Mouse (Mus musculus) MEL (cell line): Measurements from ENCODE around the gene Hist1h2ak. TPM values are rescaled to one million over a fixed set of nuclear protein-coding genes. Genes with fewer than 3 reads are reported as not detected.
"Not testable (repeated sequence)": the region's sequence is repeated elsewhere in the genome, so short reads cannot be mapped to it uniquely, and the experiment has no call there.

Experiments used
- DNase-seq: peaks from one replicate; pipeline ENCODE4 v3.0.0; 2011; ENCODE audit warnings: low read depth, low spot score
- H3K27ac ChIP-seq: 2 replicates; pipeline ENCODE4 v1.5.1; 2012; ENCODE audit warnings: low read depth, mild to moderate bottlenecking, control low read depth, low read length, moderate library complexity; ENCODE audit not compliant: control insufficient read depth
- H3K27me3 ChIP-seq, 2 experiments: fragments of 150-350 bp in 1 of 2; sonication (generic) in 1 of 2; 2 replicates each; pipeline ENCODE4 v1.6.1; 2012; ENCODE audit warnings: low read length in 2 of 2, mild to moderate bottlenecking in 2 of 2, improper control_type of control experiment in 1 of 2, moderate library complexity in 1 of 2; ENCODE audit not compliant: insufficient read depth in 2 of 2, control insufficient read depth in 1 of 2
- H3K36me3 ChIP-seq, 2 experiments: 2 replicates each; pipeline ENCODE4 v1.6.1; 2012 to 2014; ENCODE audit warnings: low read length in 2 of 2, improper control_type of control experiment in 1 of 2, inconsistent platforms in 1 of 2, mild to moderate bottlenecking in 1 of 2; ENCODE audit not compliant: insufficient read depth in 2 of 2, control insufficient read depth in 1 of 2
- H3K4me1 ChIP-seq, 2 experiments: fragments of 150-350 bp in 1 of 2; sonication (generic) in 1 of 2; 2 replicates each; pipeline ENCODE4 v1.6.1; 2012; ENCODE audit warnings: low read length in 2 of 2, improper control_type of control experiment in 1 of 2, mild to moderate bottlenecking in 1 of 2; ENCODE audit not compliant: insufficient read depth in 2 of 2, control insufficient read depth in 1 of 2
- H3K4me3 ChIP-seq, 2 experiments: fragments of 150-350 bp in 1 of 2; sonication (generic) in 1 of 2; 2 replicates each; pipeline ENCODE4 v1.5.1; 2012; ENCODE audit warnings: low read depth in 2 of 2, low read length in 2 of 2, mild to moderate bottlenecking in 2 of 2, moderate library complexity in 2 of 2, control low read depth in 1 of 2, improper control_type of control experiment in 1 of 2; ENCODE audit not compliant: control insufficient read depth in 1 of 2, insufficient read depth in 1 of 2
- H3K79me2 ChIP-seq: 2 replicates; pipeline ENCODE4 v1.6.1; 2012; ENCODE audit warnings: mild to moderate bottlenecking, low read length, moderate library complexity; ENCODE audit not compliant: control insufficient read depth, poor library complexity, insufficient read depth
- H3K9ac ChIP-seq: 2 replicates; pipeline ENCODE4 v1.6.1; 2012; ENCODE audit warnings: low read depth, mild to moderate bottlenecking, control low read depth, low read length, moderate library complexity; ENCODE audit not compliant: control insufficient read depth, poor library complexity, severe bottlenecking
- H3K9me3 ChIP-seq: fragments of 150-350 bp; sonication (generic); replicated peaks from 2 replicates; pipeline ENCODE4 v1.6.1; 2012; ENCODE audit warnings: mild to moderate bottlenecking, low read length, improper control_type of control experiment, moderate library complexity; ENCODE audit not compliant: insufficient read depth
- EP300 ChIP-seq, 2 experiments: IDR thresholded peaks; 2 replicates each; pipeline ENCODE4 v1.6.1; 2011; ENCODE audit warnings: improper control_type of control experiment in 2 of 2, low read length in 2 of 2, low read depth in 1 of 2, mild to moderate bottlenecking in 1 of 2
- GATA1 ChIP-seq: IDR thresholded peaks from 2 replicates; pipeline ENCODE4 v1.6.1; 2011; ENCODE audit warnings: low read depth, low read length, improper control_type of control experiment
- MAX ChIP-seq: IDR thresholded peaks from 2 replicates; pipeline ENCODE4 v1.6.1; 2011; ENCODE audit warnings: low read length, improper control_type of control experiment
- MEF2A ChIP-seq: IDR thresholded peaks from 2 replicates; pipeline ENCODE4 v1.6.1; 2014; ENCODE audit warnings: low read depth, mild to moderate bottlenecking, inconsistent platforms, low read length, improper control_type of control experiment; ENCODE audit not compliant: poor library complexity, insufficient replicate concordance, severe bottlenecking; ENCODE audit errors: extremely low read depth
- POLR2A ChIP-seq, 2 experiments: IDR thresholded peaks; 2 replicates each; pipeline ENCODE4 v1.6.1; 2011 to 2012; ENCODE audit warnings: low read length in 2 of 2, mild to moderate bottlenecking in 2 of 2, control low read depth in 1 of 2, improper control_type of control experiment in 1 of 2, low read depth in 1 of 2, moderate library complexity in 1 of 2; ENCODE audit not compliant: control insufficient read depth in 1 of 2, insufficient read depth in 1 of 2, poor library complexity in 1 of 2
- POLR2AphosphoS5 ChIP-seq: IDR thresholded peaks from 2 replicates; pipeline ENCODE4 v1.6.1; 2012; ENCODE audit warnings: low read depth, borderline replicate concordance, mild to moderate bottlenecking, inconsistent platforms, low read length, moderate library complexity, mixed read lengths
- RCOR1 ChIP-seq: IDR thresholded peaks from 2 replicates; pipeline ENCODE4 v1.6.1; 2012; ENCODE audit warnings: low read depth, mild to moderate bottlenecking, inconsistent platforms, low read length, improper control_type of control experiment
- TAL1 ChIP-seq: IDR thresholded peaks from 2 replicates; pipeline ENCODE4 v1.6.1; 2012; ENCODE audit warnings: mild to moderate bottlenecking, inconsistent platforms, low read length, moderate library complexity, mixed read lengths
- TBP ChIP-seq: IDR thresholded peaks from 2 replicates; pipeline ENCODE4 v1.8.0; 2011; ENCODE audit warnings: low read depth, low read length, improper control_type of control experiment
- polyA plus RNA-seq, 2 experiments: library from polyadenylated mRNA; stranded (reverse) in 1 of 2; unstranded in 1 of 2; fragments of >175 nt in 1 of 2; fragments of >200 nt in 1 of 2; gene quantifications; 2 replicates each; pipeline versions ENCODE4 v1.2.1 to v1.2.4; 2012; ENCODE audit warnings: low replicate concordance in 2 of 2, low read depth in 1 of 2; ENCODE audit not compliant: insufficient read length in 2 of 2, insufficient read depth in 1 of 2, missing spikeins in 1 of 2
- total RNA-seq: library from RNA; depleted of rRNA; stranded (reverse); fragments of 300-350 nt; gene quantifications from 2 replicates; pipeline ENCODE4 v1.2.3, GENCODE M21; 2012

The Hist1h2ak gene
- total and polyA plus RNA-seq, 3 experiments = 10.6 to 1,127 TPM; not detected in 1

DNA sequence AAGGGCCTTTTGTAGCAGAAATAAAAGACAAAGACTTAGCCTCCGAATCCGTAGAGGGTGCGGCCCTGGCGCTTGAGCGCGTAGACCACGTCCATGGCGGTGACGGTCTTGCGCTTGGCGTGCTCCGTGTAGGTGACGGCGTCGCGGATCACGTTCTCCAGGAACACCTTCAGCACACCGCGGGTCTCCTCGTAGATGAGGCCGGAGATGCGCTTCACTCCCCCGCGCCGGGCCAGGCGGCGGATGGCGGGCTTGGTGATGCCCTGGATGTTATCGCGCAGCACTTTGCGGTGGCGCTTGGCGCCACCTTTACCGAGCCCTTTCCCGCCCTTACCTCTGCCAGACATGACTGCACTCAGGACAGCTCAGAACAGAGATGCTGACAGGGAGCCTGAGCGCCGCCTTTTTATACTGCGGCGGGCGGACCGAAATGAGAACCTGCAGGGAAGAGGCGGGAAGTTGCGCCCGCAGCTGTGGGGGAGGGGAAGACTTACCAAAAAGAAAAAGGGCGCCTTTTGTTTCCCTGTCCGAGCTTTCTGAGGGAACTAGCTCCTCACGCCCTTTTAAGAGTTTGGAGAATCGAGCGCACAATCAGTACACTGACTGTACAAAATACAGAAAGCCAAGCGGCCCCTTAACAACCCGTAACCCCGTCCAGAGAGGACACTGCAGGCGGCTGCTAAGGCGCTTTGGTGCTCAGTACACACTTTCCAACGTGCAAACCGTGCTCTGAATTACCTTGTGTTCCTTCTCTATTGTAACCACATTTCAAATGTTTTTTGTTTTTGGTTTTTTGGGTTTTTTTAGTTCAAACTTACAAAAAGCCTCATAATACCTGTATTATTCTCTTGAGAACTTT lies 3.2 kb downstream of the Hist1h2ak start, which contains the start of gene Hist1h4k:
Gene Hist1h4k (minus strand): TSS at position 347 of the 859 bp plus-strand sequence.
- H3K27me3 ChIP-seq, H3K79me2 ChIP-seq, H3K9me3 ChIP-seq: not testable (repeated sequence)
- Histone ChIP-seq H3K36me3 (peaks cover 0 to 30% of the 10 kb centered on the region in 2 experiments; a peak in 2 of 4 replicates), H3K4me3 (peak within 1 kb of the TSS; percentile 6 to 59), H3K9ac (peak within 1 kb of the TSS; percentile 80), H3K27ac (peak within 1 kb of the TSS; percentile 98), H3K4me1 (peaks cover 2 to 21% of the 10 kb centered on the region in 2 experiments; a peak in 3 of 4 replicates)
- TF ChIP-seq TBP = peak; percentile 98
- peak; percentile 96 to 97 for TF ChIP-seq POLR2A (IDR thresholded peaks at IDR 0.05; ENCODE audit: control insufficient read depth in 1 of 2, insufficient read depth in 1 of 2, low read depth in 1 of 2, low read length in 2 of 2, poor library complexity in 1 of 2)
- peak; percentile 91; the same call in 1 of the 2 replicates for TF ChIP-seq POLR2AphosphoS5
- DNase-seq = peak; percentile 94

- H3K9ac ChIP-seq = peak overlapping the region; percentile 77
- no peaks in the 10 kb centered on the region; the same call in 1 of the 2 replicates for H3K79me2 ChIP-seq
- peak overlapping the region; percentile 88 for H3K27ac ChIP-seq
- H3K4me1 ChIP-seq = peaks cover 6 to 20% of the 10 kb centered on the region in 2 experiments; a peak in 3 of 4 replicates
- H3K36me3 ChIP-seq = peaks cover 0 to 29% of the 10 kb centered on the region in 2 experiments; a peak in 2 of 4 replicates
- peak; percentile 84 for DNase-seq
- no peaks in the 10 kb centered on the region for H3K27me3 ChIP-seq
- peak overlapping the region; percentile 3 to 59 for H3K4me3 ChIP-seq
- no peaks in the 10 kb centered on the region for H3K9me3 ChIP-seq
- no peak for TF ChIP-seq RCOR1
- TF ChIP-seq POLR2A (IDR thresholded peaks at IDR 0.05; ENCODE audit: control insufficient read depth in 1 of 2, insufficient read depth in 1 of 2, low read depth in 1 of 2, low read length in 2 of 2, poor library complexity in 1 of 2) = peak; percentile 52 to 88; a peak in 3 of 4 replicates
Observed at GRCm38 (mm10) chr13:21749387-21750158, 4.1 kb downstream of the Hist1h2ak start.

DNA sequence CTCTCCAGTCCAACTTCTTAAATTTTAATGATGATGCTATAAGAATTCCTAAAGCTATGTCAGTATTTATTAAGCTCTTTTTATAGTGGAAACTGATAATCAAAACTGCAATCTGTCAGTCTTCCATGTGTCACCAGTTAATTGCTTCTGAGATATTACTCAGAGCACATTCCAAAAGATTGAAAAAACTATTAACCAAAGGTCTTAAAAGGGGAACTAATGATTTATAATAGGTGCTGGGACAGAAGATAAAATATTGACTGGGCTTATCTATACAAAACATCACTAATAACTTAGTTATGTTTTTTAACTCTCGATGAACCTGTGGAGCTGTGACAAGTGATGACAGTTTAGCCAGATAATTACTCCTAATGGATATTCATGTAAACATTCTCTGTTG lies 8.6 kb downstream of the Hist1h2ak start:
- Histone ChIP-seq H3K27ac (no peak overlapping the region), H3K36me3 (peaks cover 0 to 26% of the 10 kb centered on the region in 2 experiments; a peak in 2 of 4 replicates), H3K9ac (no peak overlapping the region), H3K4me1 (peaks cover 6 to 17% of the 10 kb centered on the region in 2 experiments; a peak in 3 of 4 replicates), H3K79me2 (no peaks in the 10 kb centered on the region; the same call in 1 of the 2 replicates), H3K27me3 (no peaks in the 10 kb centered on the region), H3K9me3 (no peaks in the 10 kb centered on the region), H3K4me3 (no peak overlapping the region)
- DNase-seq = peak; percentile 44
- TF ChIP-seq TAL1 (peak; percentile 62), RCOR1 (no peak), GATA1 (no peak), EP300 (IDR thresholded peaks at IDR 0.05; ENCODE audit: low read depth in 1 of 2, low read length in 2 of 2) (no peak), MAX (no peak), MEF2A (no peak)
